Mouse (Mus musculus) ES-E14 (cell line): ENCODE measurements around the gene Ext2.

Experiments
- CHD2 ChIP-seq: IDR thresholded peaks from 2 replicates; pipeline ENCODE4 v1.6.1; 2014; ENCODE audit warnings: mild to moderate bottlenecking, low read depth, low read length, inconsistent platforms
- MAFK ChIP-seq: IDR thresholded peaks from 2 replicates; pipeline ENCODE4 v1.6.1; 2014; ENCODE audit warnings: mild to moderate bottlenecking, low read depth, low read length, inconsistent platforms; ENCODE audit not compliant: insufficient read depth
- ZC3H11A ChIP-seq: IDR thresholded peaks from 2 replicates; pipeline ENCODE4 v1.6.1; 2012; ENCODE audit warnings: low read depth, mild to moderate bottlenecking, inconsistent platforms, low read length, borderline replicate concordance

DNA sequence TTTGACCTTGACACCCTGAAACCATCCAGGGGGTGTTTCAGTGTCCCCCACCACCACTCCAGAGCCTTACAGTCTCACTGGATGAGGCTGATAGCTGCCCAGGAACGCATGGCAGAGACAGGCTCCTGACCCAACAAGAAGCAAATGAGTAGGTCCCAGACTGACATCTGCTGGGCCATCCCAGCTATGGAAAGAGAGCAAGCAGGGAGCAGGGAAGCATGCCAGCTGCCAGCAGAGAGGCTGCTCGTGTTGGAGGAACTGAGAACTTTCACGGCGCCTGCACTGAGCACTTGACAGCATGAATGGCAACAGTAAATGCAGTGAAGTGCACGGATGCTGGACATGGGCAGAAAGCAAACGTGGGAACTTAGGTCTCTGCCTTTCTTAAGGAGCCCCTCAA lies 17.7 kb upstream of the Ext2 start:
- TF ChIP-seq MAFK: no peak
- no peak for TF ChIP-seq CHD2
- no peak for TF ChIP-seq ZC3H11A
